Mouse (Mus musculus) kidney, embryonic 14.5 days (tissue): ENCODE data around the gene Rpl10a. TPM values are rescaled to one million over a fixed set of nuclear protein-coding genes. Genes with fewer than 3 reads are reported as not detected.
A peak's percentile ranks its signal among the peaks of the same experiment; 100 is the strongest.

Experiments used
- ATAC-seq: fragments of 200-750 bp; cut with Nextera tagmentation; 2 replicates; pipeline ENCODE4 v1.8.0; 2017; ENCODE audit warnings: moderate number of reproducible peaks, mild to moderate bottlenecking, moderate TSS enrichment, moderate library complexity; ENCODE audit not compliant: low FRiP score, low TSS enrichment
- H3K27ac ChIP-seq: fragments of 300-500 bp; sonication (generic); 2 replicates; pipeline ENCODE4 v1.5.1; 2014; ENCODE audit warnings: low read depth, mild to moderate bottlenecking, low read length, moderate library complexity, mixed read lengths
- H3K27me3 ChIP-seq: fragments of 300-500 bp; sonication (generic); 2 replicates; pipeline ENCODE4 v1.6.1; 2014; ENCODE audit warnings: mild to moderate bottlenecking, low read length; ENCODE audit not compliant: control insufficient read depth, insufficient read depth
- H3K36me3 ChIP-seq: fragments of 300-500 bp; sonication (generic); 2 replicates; pipeline ENCODE4 v1.6.1; 2014; ENCODE audit warnings: low read length, mixed read lengths; ENCODE audit not compliant: control insufficient read depth, insufficient read depth
- H3K4me1 ChIP-seq: fragments of 300-500 bp; sonication (generic); 2 replicates; pipeline ENCODE4 v1.6.1; 2014; ENCODE audit warnings: low read length, mixed read lengths; ENCODE audit not compliant: control insufficient read depth, insufficient read depth
- H3K4me2 ChIP-seq: fragments of 300-500 bp; sonication (generic); replicated peaks from 2 replicates; pipeline ENCODE4 v1.6.1; 2014; ENCODE audit warnings: low read depth, mild to moderate bottlenecking, low read length
- H3K4me3 ChIP-seq: fragments of 300-500 bp; sonication (generic); 2 replicates; pipeline ENCODE4 v1.5.1; 2014; ENCODE audit warnings: mild to moderate bottlenecking, low read length
- H3K9ac ChIP-seq: fragments of 300-500 bp; sonication (generic); 2 replicates; pipeline ENCODE4 v1.6.1; 2014; ENCODE audit warnings: low read depth, mild to moderate bottlenecking, low read length, moderate library complexity
- H3K9me3 ChIP-seq: fragments of 300-500 bp; sonication (generic); 2 replicates; pipeline ENCODE4 v1.6.1; 2016; ENCODE audit warnings: low read length; ENCODE audit not compliant: control insufficient read depth
- WGBS: fragments of 180-500 bp; shearing (Covaris S2); extraction: QIAGEN DNeasy Blood & Tissue Kit; methylation state at CpG from one replicate; pipeline ENCODE4 v1.1.7; 2014; 5-methylcytosine and 5-hydroxymethylcytosine counted together
- polyA plus RNA-seq: library from polyadenylated mRNA; unstranded; fragments of >200 nt; fragmentation: Nextera tagmentation; extraction: Ambion mirVana; gene quantifications from 2 replicates; pipeline ENCODE4 v1.2.1, GENCODE M21; 2014

The Rpl10a gene
- polyA plus RNA-seq, 1 experiment from 2014 or later = 911 TPM

- Histone ChIP-seq H3K27me3 (no peaks in the 10 kb centered on the region), H3K36me3 (no peaks in the 10 kb centered on the region), H3K4me2 (no peak overlapping the region), H3K4me1 (peaks cover 37% of the 10 kb centered on the region), H3K27ac (no peak overlapping the region), H3K9me3 (no peaks in the 10 kb centered on the region; the same call in 1 of the 2 replicates), H3K9ac (no peak overlapping the region), H3K4me3 (no peak overlapping the region)
- 67% methylated on average over 8 of the region's 8 CpGs for WGBS
- no peak for ATAC-seq
Observed at GRCm38 (mm10) chr17:28287578-28287977, 40.7 kb upstream of the Rpl10a start.

GRCm38 (mm10) chr17:28287980-28288379, 40.3 kb upstream of the Rpl10a start:
- H3K9ac ChIP-seq = no peak overlapping the region
- H3K4me3 ChIP-seq = no peak overlapping the region
- no peaks in the 10 kb centered on the region for H3K36me3 ChIP-seq
- no peak overlapping the region for H3K27ac ChIP-seq
- H3K4me1 ChIP-seq = peaks cover 37% of the 10 kb centered on the region
- no peak for ATAC-seq
- H3K9me3 ChIP-seq = no peaks in the 10 kb centered on the region; the same call in 1 of the 2 replicates
- WGBS = 63% methylated on average over 5 of the region's 5 CpGs
- H3K27me3 ChIP-seq = no peaks in the 10 kb centered on the region
- no peak overlapping the region for H3K4me2 ChIP-seq

GRCm38 (mm10) chr17:28290262-28290661, 38.0 kb upstream of the Rpl10a start:
- no peak overlapping the region for H3K4me2 ChIP-seq
- H3K27me3 ChIP-seq = no peaks in the 10 kb centered on the region
- H3K4me1 ChIP-seq = peaks cover 31% of the 10 kb centered on the region
- no peaks in the 10 kb centered on the region; the same call in 1 of the 2 replicates for H3K9me3 ChIP-seq
- H3K27ac ChIP-seq = no peak overlapping the region
- no peak overlapping the region for H3K4me3 ChIP-seq
- no peaks in the 10 kb centered on the region for H3K36me3 ChIP-seq
- H3K9ac ChIP-seq = no peak overlapping the region
- ATAC-seq = no peak
- WGBS = 81% methylated on average over 3 of the region's 3 CpGs

- H3K4me2 ChIP-seq = no peak overlapping the region
- ATAC-seq = no peak
Observed at GRCm38 (mm10) chr17:28290671-28291070, 37.6 kb upstream of the Rpl10a start.

GRCm38 (mm10) chr17:28291346-28291745, 36.9 kb upstream of the Rpl10a start:
- peaks cover 22% of the 10 kb centered on the region for H3K4me1 ChIP-seq
- 82% methylated on average over 7 of the region's 7 CpGs for WGBS
- ATAC-seq = no peak

More at GRCm38 (mm10) chr17:28290671-28291070, 37.6 kb upstream of the Rpl10a start:
- Histone ChIP-seq H3K27ac (no peak overlapping the region), H3K27me3 (no peaks in the 10 kb centered on the region), H3K36me3 (no peaks in the 10 kb centered on the region), H3K9ac (no peak overlapping the region), H3K4me3 (no peak overlapping the region), H3K9me3 (no peaks in the 10 kb centered on the region; the same call in 1 of the 2 replicates), H3K4me1 (peaks cover 29% of the 10 kb centered on the region)
- 75% methylated on average over 11 of the region's 11 CpGs for WGBS

GRCm38 (mm10) chr17:28293716-28294115, 34.6 kb upstream of the Rpl10a start:
- H3K9ac ChIP-seq = no peak overlapping the region

More at GRCm38 (mm10) chr17:28291346-28291745, 36.9 kb upstream of the Rpl10a start:
- Histone ChIP-seq H3K9me3 (no peaks in the 10 kb centered on the region; the same call in 1 of the 2 replicates), H3K4me3 (no peak overlapping the region), H3K27me3 (no peaks in the 10 kb centered on the region), H3K9ac (no peak overlapping the region), H3K27ac (no peak overlapping the region), H3K36me3 (no peaks in the 10 kb centered on the region), H3K4me2 (no peak overlapping the region)

GRCm38 (mm10) chr17:28294449-28295333, 33.6 kb upstream of the Rpl10a start:
- 67% methylated on average over 17 of the region's 17 CpGs for WGBS
- H3K36me3 ChIP-seq = peaks cover 12% of the 10 kb centered on the region
- no peaks in the 10 kb centered on the region; the same call in 1 of the 2 replicates for H3K9me3 ChIP-seq
- H3K9ac ChIP-seq = no peak overlapping the region
- no peaks in the 10 kb centered on the region for H3K27me3 ChIP-seq
- H3K4me2 ChIP-seq = no peak overlapping the region
- peaks cover 9% of the 10 kb centered on the region; the same call in 1 of the 2 replicates for H3K4me1 ChIP-seq
- no peak overlapping the region for H3K27ac ChIP-seq
- ATAC-seq = 0 out of 2 replicates have a peak, but pooled peaks have one; percentile 32
- no peak overlapping the region for H3K4me3 ChIP-seq

More at GRCm38 (mm10) chr17:28293716-28294115, 34.6 kb upstream of the Rpl10a start:
- Histone ChIP-seq H3K9me3 (no peaks in the 10 kb centered on the region; the same call in 1 of the 2 replicates), H3K36me3 (peaks cover 9% of the 10 kb centered on the region), H3K4me1 (0 out of 2 replicates have a peak, but pooled peaks cover 6% of the 10 kb centered on the region), H3K27me3 (no peaks in the 10 kb centered on the region), H3K4me3 (no peak overlapping the region), H3K27ac (no peak overlapping the region), H3K4me2 (no peak overlapping the region)
- 51% methylated on average over 4 of the region's 4 CpGs for WGBS
- no peak for ATAC-seq

GRCm38 (mm10) chr17:28298888-28299287, 29.4 kb upstream of the Rpl10a start:
- Histone ChIP-seq H3K4me3 (no peak overlapping the region), H3K4me1 (peaks cover 17% of the 10 kb centered on the region; the same call in 1 of the 2 replicates), H3K36me3 (peaks cover 12% of the 10 kb centered on the region), H3K9me3 (no peaks in the 10 kb centered on the region), H3K27me3 (no peaks in the 10 kb centered on the region), H3K27ac (no peak overlapping the region), H3K9ac (no peak overlapping the region), H3K4me2 (no peak overlapping the region)
- WGBS = 95% methylated on average over 17 of the region's 17 CpGs
- ATAC-seq = no peak
